Mouse (Mus musculus): ENCODE measurements around the gene Plekha5. TPM values are rescaled to one million over a fixed set of nuclear protein-coding genes. Genes with fewer than 3 reads are reported as not detected.

Gene Plekha5
- total and polyA plus RNA-seq, 2 experiments from 2014 or later: 29.3 to 37.8 TPM

DNA sequence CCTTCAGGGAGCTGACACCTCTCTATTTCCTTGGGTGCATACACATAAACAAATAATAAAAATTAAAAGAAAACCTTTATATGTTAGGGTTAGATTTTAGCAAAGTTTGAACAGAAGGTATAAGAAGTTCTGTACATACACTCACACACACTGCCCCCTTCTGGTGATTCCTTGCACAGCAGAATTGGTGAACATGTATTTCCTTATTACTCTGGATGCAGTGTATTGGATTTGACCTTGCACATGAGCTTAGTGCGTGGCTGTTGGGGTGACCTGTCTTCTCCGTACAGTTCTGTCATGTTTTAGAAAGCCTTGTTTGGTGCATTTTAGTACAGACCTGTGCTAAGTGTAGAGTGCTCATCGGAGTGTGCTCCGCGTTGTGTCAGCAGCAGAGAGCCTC is 19.5 kb downstream of the Plekha5 start:
- 88% methylated on average over 5 of the region's 5 CpGs for WGBS
- Histone ChIP-seq H3K9ac (replicated peaks; ENCODE audit: low read length) (no peak overlapping the region), H3K9me3 (ENCODE audit: low read length) (no peaks in the 10 kb centered on the region), H3K4me1 (ENCODE audit: insufficient read depth, low read length) (peaks cover 6% of the 10 kb centered on the region; the same call in 1 of the 2 replicates), H3K27ac (no peak overlapping the region), H3K4me2 (ENCODE audit: low read depth, low read length) (no peak overlapping the region), H3K27me3 (ENCODE audit: insufficient read depth, low read length) (no peaks in the 10 kb centered on the region), H3K4me3 (ENCODE audit: low read length) (no peak overlapping the region), H3K36me3 (ENCODE audit: insufficient read depth, low read length) (no peaks in the 10 kb centered on the region)
- ATAC-seq (no peak), DNase-seq (ENCODE audit: low spot score) (peak; percentile 83)
- TF ChIP-seq CTCF (IDR thresholded peaks at IDR 0.05; ENCODE audit: low read depth): peak; percentile 81

DNA sequence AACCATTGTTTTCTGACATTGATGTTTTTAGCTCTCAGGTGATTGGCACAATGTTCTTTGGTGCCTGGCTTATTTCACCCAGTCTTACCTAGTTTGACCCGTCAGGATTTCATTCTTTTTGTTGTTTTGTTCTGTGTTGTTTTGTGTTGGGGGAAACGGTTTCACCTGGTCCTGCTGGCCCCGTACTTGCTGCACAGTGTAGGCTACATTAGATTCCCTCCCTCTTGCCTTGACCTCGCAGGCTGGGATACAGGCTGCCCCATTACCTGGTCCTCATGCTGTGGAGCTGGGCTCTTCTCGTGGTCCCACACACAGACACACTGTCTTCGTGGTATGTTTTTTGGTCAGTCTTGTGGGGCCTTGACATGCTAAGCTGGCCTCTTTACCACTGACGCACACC is 20.3 kb downstream of the Plekha5 start:
- Histone ChIP-seq H3K4me3 (ENCODE audit: low read length) (no peak overlapping the region), H3K9ac (replicated peaks; ENCODE audit: low read length) (no peak overlapping the region), H3K4me2 (ENCODE audit: low read depth, low read length) (no peak overlapping the region), H3K36me3 (ENCODE audit: insufficient read depth, low read length) (no peaks in the 10 kb centered on the region), H3K9me3 (ENCODE audit: low read length) (no peaks in the 10 kb centered on the region), H3K4me1 (ENCODE audit: insufficient read depth, low read length) (peaks cover 6% of the 10 kb centered on the region; the same call in 1 of the 2 replicates), H3K27ac (no peak overlapping the region), H3K27me3 (ENCODE audit: insufficient read depth, low read length) (no peaks in the 10 kb centered on the region)
- DNase-seq (ENCODE audit: low spot score) (no peak), ATAC-seq (no peak; the same call in 1 of the 2 replicates)
- no peak for TF ChIP-seq CTCF (IDR thresholded peaks at IDR 0.05; ENCODE audit: low read depth)
- 68% methylated on average over 7 of the region's 7 CpGs for WGBS

DNA sequence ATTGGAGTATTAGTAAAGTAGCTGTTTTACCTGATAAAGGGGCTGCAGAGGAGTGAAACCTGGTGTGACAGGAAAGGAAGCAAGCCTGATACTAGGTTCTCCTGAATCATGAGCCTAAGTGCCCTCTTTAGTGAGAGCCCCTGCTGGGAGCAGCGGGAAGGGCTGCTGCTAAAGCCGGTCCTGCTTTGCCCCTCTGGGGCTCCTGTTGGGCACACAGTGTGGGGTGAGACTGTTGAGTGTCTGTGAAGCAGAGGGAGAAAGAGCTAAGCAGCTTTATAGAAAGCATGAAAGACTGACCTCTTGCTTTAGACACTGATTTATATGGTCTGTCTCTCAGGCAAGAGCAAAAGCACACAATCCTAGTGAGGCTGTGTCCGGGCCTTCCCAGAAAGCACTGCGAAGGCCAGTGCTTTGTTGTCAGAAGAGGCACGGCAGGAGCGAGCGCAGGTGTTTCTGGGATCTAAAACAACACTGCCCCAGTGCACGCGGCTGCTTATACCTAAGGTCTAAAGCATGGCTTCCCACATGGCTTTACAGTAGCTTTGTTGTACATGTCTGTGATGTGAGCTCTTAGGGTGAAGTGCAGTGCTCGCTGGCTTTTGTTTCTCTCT is 21.1 kb downstream of the Plekha5 start:
- no peak for ATAC-seq
- Histone ChIP-seq H3K27me3 (ENCODE audit: insufficient read depth, low read length) (no peaks in the 10 kb centered on the region), H3K4me3 (ENCODE audit: low read length) (no peak overlapping the region), H3K4me2 (ENCODE audit: low read depth, low read length) (no peak overlapping the region), H3K9ac (replicated peaks; ENCODE audit: low read length) (no peak overlapping the region), H3K9me3 (ENCODE audit: low read length) (no peaks in the 10 kb centered on the region), H3K36me3 (ENCODE audit: insufficient read depth, low read length) (no peaks in the 10 kb centered on the region), H3K27ac (0 out of 2 replicates have a peak overlapping the region, but pooled peaks have one; percentile 5), H3K4me1 (ENCODE audit: insufficient read depth, low read length) (peaks cover 6% of the 10 kb centered on the region; the same call in 1 of the 2 replicates)
- TF ChIP-seq CTCF (IDR thresholded peaks at IDR 0.05; ENCODE audit: low read depth): peak; percentile 3; the same call in 1 of the 2 replicates
- DNase-seq (ENCODE audit: low spot score): no peak
- WGBS: 17% methylated on average over 10 of the region's 10 CpGs

DNA sequence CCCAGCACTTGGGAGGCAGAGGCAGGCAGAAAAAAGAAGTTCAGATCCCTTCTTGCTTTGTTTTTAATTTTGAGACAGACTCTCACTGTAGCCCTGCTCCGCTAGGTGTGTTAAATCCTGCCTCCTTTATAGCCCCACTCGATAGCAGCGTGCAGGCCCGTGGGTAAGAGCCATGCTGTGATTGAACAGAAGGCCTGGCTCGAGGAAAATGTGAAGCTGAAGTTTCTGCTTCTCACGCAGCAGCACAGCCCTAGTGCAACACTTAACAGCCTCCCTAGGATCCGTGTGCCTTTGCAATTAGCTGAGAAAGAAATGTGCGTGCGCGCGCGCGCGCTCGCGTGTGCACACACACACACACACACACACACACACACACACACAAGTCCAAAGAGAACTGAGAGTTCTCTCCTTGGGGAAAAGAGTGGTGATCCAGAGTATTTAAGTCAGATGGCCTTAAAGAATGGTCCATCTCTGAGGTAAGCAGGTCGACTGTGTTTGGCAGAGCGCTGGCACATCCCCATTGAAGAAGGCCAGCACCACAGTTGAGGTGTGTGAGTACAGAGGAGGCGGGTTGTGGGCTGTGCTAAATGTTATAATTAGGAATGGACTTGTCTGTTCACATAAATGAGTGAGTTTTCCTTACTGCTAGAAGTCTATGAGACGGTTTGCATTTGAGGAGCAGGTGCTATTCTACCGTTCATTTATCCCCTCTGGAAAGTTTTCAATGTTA is 24.3 kb downstream of the Plekha5 start:
- ATAC-seq: 0 out of 2 replicates have a peak, but pooled peaks have one; percentile 9
- DNase-seq (ENCODE audit: low spot score): peak; percentile 17
- Histone ChIP-seq H3K4me1 (ENCODE audit: insufficient read depth, low read length) (peaks cover 6% of the 10 kb centered on the region; the same call in 1 of the 2 replicates), H3K36me3 (ENCODE audit: insufficient read depth, low read length) (no peaks in the 10 kb centered on the region), H3K9me3 (ENCODE audit: low read length) (no peaks in the 10 kb centered on the region), H3K27me3 (ENCODE audit: insufficient read depth, low read length) (no peaks in the 10 kb centered on the region), H3K4me2 (ENCODE audit: low read depth, low read length) (no peak overlapping the region), H3K27ac (peak overlapping the region; percentile 26; the same call in 1 of the 2 replicates), H3K4me3 (ENCODE audit: low read length) (no peak overlapping the region), H3K9ac (replicated peaks; ENCODE audit: low read length) (no peak overlapping the region)
- WGBS: 78% methylated on average over 21 of the region's 21 CpGs
- TF ChIP-seq CTCF (IDR thresholded peaks at IDR 0.05; ENCODE audit: low read depth): no peak

DNA sequence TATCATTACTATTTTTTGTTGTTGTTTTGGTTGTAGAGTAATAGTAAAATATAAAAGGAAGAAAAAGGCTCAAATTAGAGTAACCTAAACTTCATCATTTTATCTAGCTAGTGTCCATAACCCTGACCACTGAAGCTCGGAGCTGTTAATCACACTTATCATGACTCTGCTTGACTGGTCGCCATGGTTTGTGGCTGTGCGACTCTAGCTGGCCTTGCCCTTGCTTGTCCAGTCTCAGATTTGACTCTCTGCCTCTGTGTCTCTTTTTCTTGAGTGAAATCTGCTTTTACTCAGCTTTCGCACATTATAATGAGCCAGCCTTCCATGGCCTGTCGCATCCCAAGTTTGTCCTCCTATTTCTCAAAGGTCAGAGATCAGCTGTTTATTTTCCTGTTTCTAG is 26.8 kb downstream of the Plekha5 start:
- Histone ChIP-seq H3K4me3 (ENCODE audit: low read length) (no peak overlapping the region), H3K9ac (replicated peaks; ENCODE audit: low read length) (no peak overlapping the region), H3K4me2 (ENCODE audit: low read depth, low read length) (no peak overlapping the region), H3K36me3 (ENCODE audit: insufficient read depth, low read length) (no peaks in the 10 kb centered on the region), H3K4me1 (ENCODE audit: insufficient read depth, low read length) (no peaks in the 10 kb centered on the region), H3K27me3 (ENCODE audit: insufficient read depth, low read length) (no peaks in the 10 kb centered on the region), H3K9me3 (ENCODE audit: low read length) (no peaks in the 10 kb centered on the region), H3K27ac (no peak overlapping the region)
- no peak for DNase-seq (ENCODE audit: low spot score)
- no peak for TF ChIP-seq CTCF (IDR thresholded peaks at IDR 0.05; ENCODE audit: low read depth)
- 90% methylated on average over 5 of the region's 5 CpGs for WGBS
- ATAC-seq: no peak

DNA sequence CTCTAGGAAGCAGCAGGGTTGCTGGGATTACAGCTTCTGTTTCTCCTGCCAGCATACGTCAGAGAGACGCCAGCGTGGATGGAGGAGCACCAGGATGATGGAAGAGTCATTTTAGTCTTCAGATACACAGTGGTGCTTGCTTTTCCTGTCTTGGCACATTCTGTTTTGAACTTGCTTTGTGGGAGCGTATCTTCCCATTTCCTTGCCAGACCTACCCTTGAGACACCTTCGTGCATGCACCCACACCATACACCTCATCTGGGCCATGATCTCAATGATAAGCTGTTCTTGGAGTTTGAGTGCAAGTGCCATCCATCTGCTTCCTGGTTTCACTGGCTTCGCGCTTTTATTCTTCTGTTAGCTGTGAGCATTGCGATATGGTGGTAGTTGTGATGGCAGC is 28.9 kb downstream of the Plekha5 start:
- no peak for TF ChIP-seq CTCF (IDR thresholded peaks at IDR 0.05; ENCODE audit: low read depth)
- Histone ChIP-seq H3K4me2 (ENCODE audit: low read depth, low read length) (no peak overlapping the region), H3K4me1 (ENCODE audit: insufficient read depth, low read length) (no peaks in the 10 kb centered on the region), H3K36me3 (ENCODE audit: insufficient read depth, low read length) (no peaks in the 10 kb centered on the region), H3K9me3 (ENCODE audit: low read length) (no peaks in the 10 kb centered on the region), H3K27me3 (ENCODE audit: insufficient read depth, low read length) (no peaks in the 10 kb centered on the region), H3K9ac (replicated peaks; ENCODE audit: low read length) (no peak overlapping the region), H3K27ac (no peak overlapping the region), H3K4me3 (ENCODE audit: low read length) (no peak overlapping the region)
- no peak for ATAC-seq
- WGBS: 94% methylated on average over 8 of the region's 8 CpGs
- DNase-seq (ENCODE audit: low spot score): no peak

DNA sequence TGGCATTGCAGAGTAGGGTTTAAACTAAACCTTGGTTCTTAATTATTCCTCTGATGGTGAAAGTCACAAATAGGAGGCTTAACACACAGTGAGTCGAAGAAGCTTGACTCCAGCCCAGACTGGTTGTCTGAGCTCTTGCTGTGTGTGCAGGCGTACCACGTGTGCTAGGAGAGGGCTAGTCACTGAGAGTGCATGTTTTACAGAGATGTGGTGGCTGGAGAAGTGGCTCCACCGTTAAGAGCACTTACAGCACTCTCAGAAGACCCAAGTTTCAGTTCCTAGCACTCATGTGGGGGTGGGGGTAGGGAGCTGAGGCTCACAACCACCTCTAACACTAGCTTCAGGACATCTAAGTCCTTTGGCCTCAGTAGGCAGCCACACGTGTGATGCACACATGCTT is 29.6 kb downstream of the Plekha5 start:
- no peak overlapping the region for H3K27ac ChIP-seq
- no peak overlapping the region for H3K4me3 ChIP-seq (ENCODE audit: low read length)
- no peak for ATAC-seq
- 92% methylated on average over 5 of the region's 5 CpGs for WGBS
- no peaks in the 10 kb centered on the region for H3K27me3 ChIP-seq (ENCODE audit: insufficient read depth, low read length)
- no peak for DNase-seq (ENCODE audit: low spot score)
- no peak overlapping the region for H3K4me2 ChIP-seq (ENCODE audit: low read depth, low read length)
- no peak overlapping the region for H3K9ac ChIP-seq (replicated peaks; ENCODE audit: low read length)
- H3K4me1 ChIP-seq (ENCODE audit: insufficient read depth, low read length): no peaks in the 10 kb centered on the region
- H3K36me3 ChIP-seq (ENCODE audit: insufficient read depth, low read length): no peaks in the 10 kb centered on the region
- no peak for TF ChIP-seq CTCF (IDR thresholded peaks at IDR 0.05; ENCODE audit: low read depth)
- no peaks in the 10 kb centered on the region for H3K9me3 ChIP-seq (ENCODE audit: low read length)

All from hindbrain, postnatal 0 days (tissue).